Mouse (Mus musculus): ENCODE measurements at regions not wholly inside any gene's neighbourhood (a gene's known extent, or its start where the extent isn't known, plus 50 kb on each side); places are given as distances from the start of the nearest gene placed in this dataset.

GRCm38 (mm10) chr11:21478191-21478590 lies 93.8 kb upstream of the Wdpcp start:
- Histone ChIP-seq H3K9me3 (no peaks in the 10 kb centered on the region), H3K4me1 (no peaks in the 10 kb centered on the region), H3K27ac (no peak overlapping the region), H3K36me3 (no peaks in the 10 kb centered on the region), H3K27me3 (no peaks in the 10 kb centered on the region), H3K4me3 (no peak overlapping the region), H3K9ac (no peak overlapping the region), H3K4me2 (replicated peaks) (no peak overlapping the region)
- no peak for ATAC-seq (ENCODE audit: insufficient number of reproducible peaks, insufficient read depth, low FRiP score, low TSS enrichment)

GRCm38 (mm10) chr11:21470711-21471110 lies 99.7 kb upstream of the Ugp2 start:
- ATAC-seq (ENCODE audit: insufficient number of reproducible peaks, insufficient read depth, low FRiP score, low TSS enrichment) = no peak
- 63% methylated on average over 4 of the region's 4 CpGs for WGBS
- H3K27me3 ChIP-seq = no peaks in the 10 kb centered on the region
- H3K9me3 ChIP-seq = no peaks in the 10 kb centered on the region
- H3K4me2 ChIP-seq (replicated peaks) = no peak overlapping the region
- no peak overlapping the region for H3K4me3 ChIP-seq
- no peaks in the 10 kb centered on the region for H3K36me3 ChIP-seq
- no peaks in the 10 kb centered on the region for H3K4me1 ChIP-seq
- H3K9ac ChIP-seq = no peak overlapping the region
- no peak overlapping the region for H3K27ac ChIP-seq

- H3K4me2 ChIP-seq (replicated peaks) = no peak overlapping the region
- H3K27ac ChIP-seq = no peak overlapping the region
- no peak overlapping the region for H3K4me3 ChIP-seq
- H3K4me1 ChIP-seq = no peaks in the 10 kb centered on the region
- ATAC-seq (ENCODE audit: insufficient number of reproducible peaks, insufficient read depth, low FRiP score, low TSS enrichment) = no peak
- H3K36me3 ChIP-seq = no peaks in the 10 kb centered on the region
- no peak overlapping the region for H3K9ac ChIP-seq
- H3K27me3 ChIP-seq = no peaks in the 10 kb centered on the region
- no peaks in the 10 kb centered on the region for H3K9me3 ChIP-seq
Observed at GRCm38 (mm10) chr11:21468465-21468864, 97.5 kb upstream of the Ugp2 start.

- no peak overlapping the region for H3K4me2 ChIP-seq (replicated peaks)
- H3K9me3 ChIP-seq = no peaks in the 10 kb centered on the region
- no peaks in the 10 kb centered on the region for H3K4me1 ChIP-seq
- no peaks in the 10 kb centered on the region for H3K36me3 ChIP-seq
- no peaks in the 10 kb centered on the region for H3K27me3 ChIP-seq
- ATAC-seq (ENCODE audit: insufficient number of reproducible peaks, insufficient read depth, low FRiP score, low TSS enrichment) = no peak
- H3K4me3 ChIP-seq = no peak overlapping the region
- H3K9ac ChIP-seq = no peak overlapping the region
- no peak overlapping the region for H3K27ac ChIP-seq
Observed at GRCm38 (mm10) chr11:21460011-21460410, 89.0 kb upstream of the Ugp2 start.

- Histone ChIP-seq H3K36me3 (no peaks in the 10 kb centered on the region), H3K4me3 (no peak overlapping the region), H3K4me1 (no peaks in the 10 kb centered on the region), H3K9ac (no peak overlapping the region), H3K27me3 (no peaks in the 10 kb centered on the region), H3K27ac (no peak overlapping the region), H3K4me2 (replicated peaks) (no peak overlapping the region), H3K9me3 (no peaks in the 10 kb centered on the region)
- peak; percentile 41; the same call in 1 of the 2 replicates for ATAC-seq (ENCODE audit: insufficient number of reproducible peaks, insufficient read depth, low FRiP score, low TSS enrichment)
- 75% methylated on average over 3 of the region's 4 CpGs for WGBS
Observed at GRCm38 (mm10) chr11:21453308-21454106, 82.5 kb upstream of the Ugp2 start.

GRCm38 (mm10) chr11:21433726-21434125 lies 62.7 kb upstream of the Ugp2 start:
- no peak overlapping the region for H3K9ac ChIP-seq
- no peaks in the 10 kb centered on the region for H3K9me3 ChIP-seq
- no peak overlapping the region for H3K27ac ChIP-seq
- no peak overlapping the region for H3K4me3 ChIP-seq
- no peak for ATAC-seq (ENCODE audit: insufficient number of reproducible peaks, insufficient read depth, low FRiP score, low TSS enrichment)
- H3K4me2 ChIP-seq (replicated peaks) = no peak overlapping the region
- H3K36me3 ChIP-seq = no peaks in the 10 kb centered on the region
- H3K27me3 ChIP-seq = no peaks in the 10 kb centered on the region
- 39% methylated on average over 2 of the region's 2 CpGs for WGBS
- no peaks in the 10 kb centered on the region for H3K4me1 ChIP-seq

GRCm38 (mm10) chr11:21430021-21430420 lies 59.0 kb upstream of the Ugp2 start:
- ATAC-seq (ENCODE audit: insufficient number of reproducible peaks, insufficient read depth, low FRiP score, low TSS enrichment) = no peak
- 41% methylated on average over 1 of the region's 1 CpGs for WGBS
- H3K27ac ChIP-seq = no peak overlapping the region
- no peaks in the 10 kb centered on the region for H3K36me3 ChIP-seq
- H3K4me2 ChIP-seq (replicated peaks) = no peak overlapping the region
- H3K27me3 ChIP-seq = no peaks in the 10 kb centered on the region
- H3K4me1 ChIP-seq = no peaks in the 10 kb centered on the region
- H3K9ac ChIP-seq = no peak overlapping the region
- H3K9me3 ChIP-seq = no peaks in the 10 kb centered on the region
- H3K4me3 ChIP-seq = no peak overlapping the region

- Histone ChIP-seq H3K27me3 (no peaks in the 10 kb centered on the region), H3K4me1 (no peaks in the 10 kb centered on the region), H3K4me2 (replicated peaks) (no peak overlapping the region), H3K9me3 (no peaks in the 10 kb centered on the region), H3K4me3 (no peak overlapping the region), H3K36me3 (no peaks in the 10 kb centered on the region), H3K27ac (no peak overlapping the region), H3K9ac (no peak overlapping the region)
- 72% methylated on average over 6 of the region's 6 CpGs for WGBS
- ATAC-seq (ENCODE audit: insufficient number of reproducible peaks, insufficient read depth, low FRiP score, low TSS enrichment) = no peak
Observed at GRCm38 (mm10) chr11:21428749-21429148, 57.7 kb upstream of the Ugp2 start.

- ATAC-seq (ENCODE audit: insufficient number of reproducible peaks, insufficient read depth, low FRiP score, low TSS enrichment) = no peak
- Histone ChIP-seq H3K9me3 (no peaks in the 10 kb centered on the region), H3K4me2 (replicated peaks) (no peak overlapping the region), H3K36me3 (no peaks in the 10 kb centered on the region), H3K27ac (no peak overlapping the region), H3K4me1 (no peaks in the 10 kb centered on the region), H3K9ac (no peak overlapping the region), H3K27me3 (no peaks in the 10 kb centered on the region), H3K4me3 (no peak overlapping the region)
- WGBS = 59% methylated on average over 3 of the region's 3 CpGs
Observed at GRCm38 (mm10) chr11:21428013-21428317, 57.0 kb upstream of the Ugp2 start.

GRCm38 (mm10) chr11:21427291-21428012 lies 56.5 kb upstream of the Ugp2 start:
- 74% methylated on average over 4 of the region's 4 CpGs for WGBS
- no peaks in the 10 kb centered on the region for H3K27me3 ChIP-seq
- no peak for ATAC-seq (ENCODE audit: insufficient number of reproducible peaks, insufficient read depth, low FRiP score, low TSS enrichment)
- H3K4me1 ChIP-seq = no peaks in the 10 kb centered on the region
- no peaks in the 10 kb centered on the region for H3K36me3 ChIP-seq
- H3K27ac ChIP-seq = no peak overlapping the region
- H3K4me3 ChIP-seq = no peak overlapping the region
- no peak overlapping the region for H3K9ac ChIP-seq
- H3K9me3 ChIP-seq = no peaks in the 10 kb centered on the region
- H3K4me2 ChIP-seq (replicated peaks) = no peak overlapping the region

- Histone ChIP-seq H3K4me3 (no peak overlapping the region), H3K27ac (no peak overlapping the region), H3K9ac (no peak overlapping the region), H3K9me3 (no peaks in the 10 kb centered on the region), H3K36me3 (no peaks in the 10 kb centered on the region), H3K4me1 (no peaks in the 10 kb centered on the region), H3K27me3 (no peaks in the 10 kb centered on the region), H3K4me2 (replicated peaks) (no peak overlapping the region)
- no peak for ATAC-seq (ENCODE audit: insufficient number of reproducible peaks, insufficient read depth, low FRiP score, low TSS enrichment)
- WGBS = 89% methylated on average over 6 of the region's 6 CpGs
Observed at GRCm38 (mm10) chr11:21425480-21426101, 54.6 kb upstream of the Ugp2 start.

GRCm38 (mm10) chr11:21424345-21424744 lies 53.3 kb upstream of the Ugp2 start:
- H3K4me2 ChIP-seq (replicated peaks) = no peak overlapping the region

More at GRCm38 (mm10) chr11:21424345-21424744, 53.3 kb upstream of the Ugp2 start:
- H3K9ac ChIP-seq = no peak overlapping the region
- H3K4me3 ChIP-seq = no peak overlapping the region
- no peaks in the 10 kb centered on the region for H3K27me3 ChIP-seq
- H3K9me3 ChIP-seq = no peaks in the 10 kb centered on the region
- no peaks in the 10 kb centered on the region for H3K4me1 ChIP-seq
- H3K27ac ChIP-seq = no peak overlapping the region
- H3K36me3 ChIP-seq = no peaks in the 10 kb centered on the region
- no peak for ATAC-seq (ENCODE audit: insufficient number of reproducible peaks, insufficient read depth, low FRiP score, low TSS enrichment)

All from embryonic facial prominence, embryonic 12.5 days (tissue).